Mouse (Mus musculus): ENCODE measurements around the gene Il10ra.
A peak's percentile ranks its signal among the peaks of the same experiment; 100 is the strongest.

Gene Il10ra

GRCm38 (mm10) chr9:45268597-45269325 lies at the start of gene Il10ra:
Gene Il10ra, minus strand, starts transcription at chr9:45269149.
- DNase-seq: peak; percentile 42 to 63

GRCm38 (mm10) chr9:45317635-45318034 lies 48.7 kb upstream of the Il10ra start:
- peak; percentile 5 to 41 for DNase-seq

GRCm38 (mm10) chr9:45313913-45314312 lies 45.0 kb upstream of the Il10ra start:
- DNase-seq: no peak

GRCm38 (mm10) chr9:45311858-45312257 lies 42.9 kb upstream of the Il10ra start:
- DNase-seq: no peak

- no peak for DNase-seq
These were observed 39.6 kb upstream of the Il10ra start for GRCm38 (mm10) chr9:45308521-45308920.

GRCm38 (mm10) chr9:45306746-45307410 lies 37.9 kb upstream of the Il10ra start:
- no peak for DNase-seq

GRCm38 (mm10) chr9:45301771-45302170 lies 32.8 kb upstream of the Il10ra start:
- no peak for DNase-seq

- peak; percentile 86 to 96 for DNase-seq
These were observed 31.6 kb upstream of the Il10ra start for GRCm38 (mm10) chr9:45300422-45301104.

- peak in 1 of 2 experiments; percentile 55 for DNase-seq
These were observed 30.5 kb upstream of the Il10ra start for GRCm38 (mm10) chr9:45299231-45300006.

- DNase-seq: no peak
These were observed 25.5 kb upstream of the Il10ra start for GRCm38 (mm10) chr9:45294210-45295011.

- DNase-seq: no peak
These were observed 22.7 kb upstream of the Il10ra start for GRCm38 (mm10) chr9:45291481-45292168.

- no peak for DNase-seq
These were observed 13.5 kb upstream of the Il10ra start for GRCm38 (mm10) chr9:45282466-45282865.

GRCm38 (mm10) chr9:45280891-45281290 lies 11.9 kb upstream of the Il10ra start:
- no peak for DNase-seq

GRCm38 (mm10) chr9:45280059-45280458 lies 11.1 kb upstream of the Il10ra start:
- DNase-seq: no peak

- DNase-seq: no peak
These were observed 5.7 kb upstream of the Il10ra start for GRCm38 (mm10) chr9:45274635-45275034.

GRCm38 (mm10) chr9:45274218-45274617 lies 5.3 kb upstream of the Il10ra start:
- DNase-seq: no peak

- no peak for DNase-seq
These were observed 3.3 kb upstream of the Il10ra start for GRCm38 (mm10) chr9:45272213-45272612.

- no peak for DNase-seq
These were observed 870 bp downstream of the Il10ra start for GRCm38 (mm10) chr9:45268079-45268478.

GRCm38 (mm10) chr9:45267099-45267498 lies 1.9 kb downstream of the Il10ra start:
- DNase-seq: no peak

- DNase-seq: no peak
These were observed 7.1 kb downstream of the Il10ra start for GRCm38 (mm10) chr9:45261872-45262271.

- peak; percentile 72 to 76 for DNase-seq
These were observed 7.5 kb downstream of the Il10ra start for GRCm38 (mm10) chr9:45261466-45261865.
